Mouse (Mus musculus) intestine, embryonic 15.5 days (tissue): ENCODE measurements at regions not wholly inside any gene's neighbourhood (a gene's known extent, or its start where the extent isn't known, plus 50 kb on each side); places are given as distances from the start of the nearest gene placed in this dataset.
A peak's percentile ranks its signal among the peaks of the same experiment; 100 is the strongest.

Source experiments
- ATAC-seq: fragments of 200-750 bp; cut with Nextera tagmentation; 2 replicates; pipeline ENCODE4 v1.8.0; 2017; ENCODE audit warnings: moderate TSS enrichment, moderate library complexity
- H3K27ac ChIP-seq: fragments of 300-500 bp; sonication (generic); 2 replicates; pipeline ENCODE4 v1.5.1; 2015; ENCODE audit warnings: mild to moderate bottlenecking, inconsistent platforms
- H3K27me3 ChIP-seq: fragments of 300-500 bp; sonication (generic); replicated peaks from 2 replicates; pipeline ENCODE4 v1.6.1; 2015; ENCODE audit warnings: inconsistent platforms
- H3K36me3 ChIP-seq: fragments of 300-500 bp; sonication (generic); 2 replicates; pipeline ENCODE4 v1.6.1; 2015; ENCODE audit warnings: inconsistent platforms
- H3K4me1 ChIP-seq: fragments of 300-500 bp; sonication (generic); replicated peaks from 2 replicates; pipeline ENCODE4 v1.6.1; 2015; ENCODE audit warnings: inconsistent platforms
- H3K4me2 ChIP-seq: fragments of 300-500 bp; sonication (generic); replicated peaks from 2 replicates; pipeline ENCODE4 v1.6.1; 2015; ENCODE audit warnings: mild to moderate bottlenecking, inconsistent platforms
- H3K4me3 ChIP-seq: fragments of 300-500 bp; sonication (generic); replicated peaks from 2 replicates; pipeline ENCODE4 v1.5.1; 2015; ENCODE audit warnings: inconsistent platforms
- H3K9ac ChIP-seq: fragments of 300-500 bp; sonication (generic); 2 replicates; pipeline ENCODE4 v1.6.1; 2015; ENCODE audit warnings: inconsistent platforms
- H3K9me3 ChIP-seq: fragments of 300-500 bp; sonication (generic); 2 replicates; pipeline ENCODE4 v1.6.1; 2016; ENCODE audit warnings: inconsistent platforms
- WGBS: fragments of 180-500 bp; shearing (Covaris S2); methylation state at CpG from one replicate; pipeline ENCODE4 v1.1.7; 2015; 5-methylcytosine and 5-hydroxymethylcytosine counted together

GRCm38 (mm10) chr10:93361654-93362195 lies 50.8 kb upstream of the Elk3 start:
- WGBS, result 80% methylated on average over 9 of the region's 9 CpGs
- no peaks in the 10 kb centered on the region for H3K9me3 ChIP-seq
- H3K27ac ChIP-seq, result no peak overlapping the region
- H3K36me3 ChIP-seq, result no peaks in the 10 kb centered on the region
- H3K4me1 ChIP-seq, result no peaks in the 10 kb centered on the region
- ATAC-seq, result no peak
- no peak overlapping the region for H3K4me3 ChIP-seq
- H3K9ac ChIP-seq, result no peak overlapping the region
- no peak overlapping the region for H3K4me2 ChIP-seq
- H3K27me3 ChIP-seq, result no peaks in the 10 kb centered on the region

GRCm38 (mm10) chr10:93364108-93364793 lies 53.3 kb upstream of the Elk3 start:
- Histone ChIP-seq H3K36me3 (no peaks in the 10 kb centered on the region), H3K27me3 (no peaks in the 10 kb centered on the region), H3K4me2 (no peak overlapping the region), H3K27ac (no peak overlapping the region), H3K4me3 (no peak overlapping the region), H3K9ac (no peak overlapping the region), H3K4me1 (no peaks in the 10 kb centered on the region), H3K9me3 (no peaks in the 10 kb centered on the region)
- no peak for ATAC-seq
- WGBS, result 67% methylated on average over 3 of the region's 3 CpGs

GRCm38 (mm10) chr10:93364881-93365280 lies 53.9 kb upstream of the Elk3 start:
- no peak for ATAC-seq
- H3K4me2 ChIP-seq, result no peak overlapping the region
- H3K4me1 ChIP-seq, result no peaks in the 10 kb centered on the region
- no peak overlapping the region for H3K4me3 ChIP-seq
- WGBS, result 72% methylated on average over 7 of the region's 7 CpGs
- H3K27ac ChIP-seq, result no peak overlapping the region
- no peaks in the 10 kb centered on the region for H3K36me3 ChIP-seq
- no peak overlapping the region for H3K9ac ChIP-seq
- no peaks in the 10 kb centered on the region for H3K27me3 ChIP-seq
- H3K9me3 ChIP-seq, result no peaks in the 10 kb centered on the region

- Histone ChIP-seq H3K4me2 (no peak overlapping the region), H3K4me1 (no peaks in the 10 kb centered on the region), H3K4me3 (no peak overlapping the region), H3K27ac (no peak overlapping the region), H3K36me3 (no peaks in the 10 kb centered on the region), H3K27me3 (no peaks in the 10 kb centered on the region), H3K9ac (no peak overlapping the region), H3K9me3 (no peaks in the 10 kb centered on the region)
- ATAC-seq, result no peak
- whole genome bisulfite sequencing, result 69% methylated on average over 6 of the region's 6 CpGs
Observed at GRCm38 (mm10) chr10:93365318-93365717, 54.4 kb upstream of the Elk3 start.

- no peak overlapping the region for H3K9ac ChIP-seq
- no peak overlapping the region for H3K4me3 ChIP-seq
- no peaks in the 10 kb centered on the region for H3K4me1 ChIP-seq
- ATAC-seq, result no peak
- H3K4me2 ChIP-seq, result no peak overlapping the region
- H3K36me3 ChIP-seq, result no peaks in the 10 kb centered on the region
- no peak overlapping the region for H3K27ac ChIP-seq
- H3K9me3 ChIP-seq, result no peaks in the 10 kb centered on the region
- WGBS, result 83% methylated on average over 5 of the region's 5 CpGs
- H3K27me3 ChIP-seq, result no peaks in the 10 kb centered on the region
Observed at GRCm38 (mm10) chr10:93365824-93366223, 54.9 kb upstream of the Elk3 start.

- WGBS, result 65% methylated on average over 3 of the region's 3 CpGs
- ATAC-seq, result no peak
- Histone ChIP-seq H3K36me3 (no peaks in the 10 kb centered on the region), H3K9ac (no peak overlapping the region), H3K27ac (no peak overlapping the region), H3K4me2 (no peak overlapping the region), H3K4me3 (no peak overlapping the region), H3K9me3 (no peaks in the 10 kb centered on the region), H3K4me1 (no peaks in the 10 kb centered on the region), H3K27me3 (no peaks in the 10 kb centered on the region)
Observed at GRCm38 (mm10) chr10:93369737-93370136, 58.8 kb upstream of the Elk3 start.

- H3K4me1 ChIP-seq, result 0 out of 2 replicates have a peak, but pooled peaks cover 3% of the 10 kb centered on the region
- no peak overlapping the region for H3K4me3 ChIP-seq
- H3K36me3 ChIP-seq, result no peaks in the 10 kb centered on the region
- no peaks in the 10 kb centered on the region for H3K27me3 ChIP-seq
- H3K9me3 ChIP-seq, result no peaks in the 10 kb centered on the region
- ATAC-seq, result no peak
- no peak overlapping the region for H3K27ac ChIP-seq
- no peak overlapping the region for H3K9ac ChIP-seq
- WGBS, result 64% methylated on average over 6 of the region's 6 CpGs
- no peak overlapping the region for H3K4me2 ChIP-seq
Observed at GRCm38 (mm10) chr10:93370331-93370730, 59.4 kb upstream of the Elk3 start.

GRCm38 (mm10) chr10:93372281-93372680 lies 61.3 kb upstream of the Elk3 start:
- no peak overlapping the region for H3K4me2 ChIP-seq
- 0 out of 2 replicates have a peak, but pooled peaks cover 8% of the 10 kb centered on the region for H3K4me1 ChIP-seq
- H3K27me3 ChIP-seq, result no peaks in the 10 kb centered on the region
- no peak overlapping the region for H3K9ac ChIP-seq
- WGBS, result 84% methylated on average over 7 of the region's 7 CpGs
- no peak overlapping the region for H3K4me3 ChIP-seq
- no peak overlapping the region for H3K27ac ChIP-seq
- no peak for ATAC-seq
- no peaks in the 10 kb centered on the region for H3K36me3 ChIP-seq
- no peaks in the 10 kb centered on the region for H3K9me3 ChIP-seq

GRCm38 (mm10) chr10:93373265-93373664 lies 62.3 kb upstream of the Elk3 start:
- no peak overlapping the region for H3K4me2 ChIP-seq
- H3K9ac ChIP-seq, result no peak overlapping the region
- 84% methylated on average over 5 of the region's 5 CpGs for WGBS
- no peak overlapping the region for H3K4me3 ChIP-seq
- H3K27ac ChIP-seq, result no peak overlapping the region
- H3K27me3 ChIP-seq, result no peaks in the 10 kb centered on the region
- no peaks in the 10 kb centered on the region for H3K36me3 ChIP-seq
- no peaks in the 10 kb centered on the region for H3K9me3 ChIP-seq
- ATAC-seq, result no peak
- 0 out of 2 replicates have a peak, but pooled peaks cover 8% of the 10 kb centered on the region for H3K4me1 ChIP-seq

- Histone ChIP-seq H3K27me3 (no peaks in the 10 kb centered on the region), H3K4me1 (0 out of 2 replicates have a peak, but pooled peaks cover 8% of the 10 kb centered on the region), H3K9me3 (no peaks in the 10 kb centered on the region), H3K4me3 (no peak overlapping the region), H3K27ac (no peak overlapping the region), H3K4me2 (no peak overlapping the region), H3K36me3 (no peaks in the 10 kb centered on the region), H3K9ac (no peak overlapping the region)
- no peak for ATAC-seq
- WGBS, result 85% methylated on average over 6 of the region's 6 CpGs
Observed at GRCm38 (mm10) chr10:93373954-93374689, 63.2 kb upstream of the Elk3 start.

- WGBS, result 89% methylated on average over 2 of the region's 2 CpGs
- Histone ChIP-seq H3K4me1 (0 out of 2 replicates have a peak, but pooled peaks cover 8% of the 10 kb centered on the region), H3K4me2 (no peak overlapping the region), H3K9me3 (no peaks in the 10 kb centered on the region), H3K36me3 (no peaks in the 10 kb centered on the region), H3K9ac (no peak overlapping the region), H3K27me3 (no peaks in the 10 kb centered on the region), H3K27ac (no peak overlapping the region), H3K4me3 (no peak overlapping the region)
- ATAC-seq, result no peak
Observed at GRCm38 (mm10) chr10:93374690-93374994, 63.7 kb upstream of the Elk3 start.

- Histone ChIP-seq H3K27me3 (no peaks in the 10 kb centered on the region), H3K9ac (no peak overlapping the region), H3K9me3 (no peaks in the 10 kb centered on the region), H3K4me3 (no peak overlapping the region), H3K27ac (0 out of 2 replicates have a peak overlapping the region, but pooled peaks have one; percentile 28), H3K36me3 (no peaks in the 10 kb centered on the region), H3K4me1 (0 out of 2 replicates have a peak, but pooled peaks cover 8% of the 10 kb centered on the region), H3K4me2 (no peak overlapping the region)
- WGBS, result 37% methylated on average over 13 of the region's 13 CpGs
- peak; percentile 72 for ATAC-seq
Observed at GRCm38 (mm10) chr10:93375007-93375711, 64.2 kb upstream of the Elk3 start.
